Mouse (Mus musculus) hindbrain, postnatal 0 days (tissue): ENCODE measurements around the gene Hivep2. TPM values are rescaled to one million over a fixed set of nuclear protein-coding genes. Genes with fewer than 3 reads are reported as not detected.
A peak's percentile ranks its signal among the peaks of the same experiment; 100 is the strongest.

Experiments
- ATAC-seq: fragments of 200-750 bp; cut with Nextera tagmentation; 2 replicates; pipeline ENCODE4 v1.8.0; 2017; ENCODE audit warnings: mild to moderate bottlenecking, moderate TSS enrichment, moderate library complexity
- DNase-seq: peaks from one replicate; pipeline ENCODE4 v3.0.0-alpha.2; 2015; ENCODE audit warnings: low spot score
- H3K27ac ChIP-seq: fragments of 300-500 bp; sonication (generic); 2 replicates; pipeline ENCODE4 v1.5.1; 2014; ENCODE audit warnings: mild to moderate bottlenecking
- H3K27me3 ChIP-seq: fragments of 300-500 bp; sonication (generic); 2 replicates; pipeline ENCODE4 v1.6.1; 2014; ENCODE audit warnings: low read length, mixed read lengths; ENCODE audit not compliant: insufficient read depth
- H3K36me3 ChIP-seq: fragments of 300-500 bp; sonication (generic); 2 replicates; pipeline ENCODE4 v1.6.1; 2014; ENCODE audit warnings: low read length, mixed read lengths; ENCODE audit not compliant: insufficient read depth
- H3K4me1 ChIP-seq: fragments of 300-500 bp; sonication (generic); 2 replicates; pipeline ENCODE4 v1.6.1; 2014; ENCODE audit warnings: antibody characterized with exemption, low read length, mixed read lengths; ENCODE audit not compliant: insufficient read depth
- H3K4me2 ChIP-seq: fragments of 300-500 bp; sonication (generic); 2 replicates; pipeline ENCODE4 v1.6.1; 2014; ENCODE audit warnings: low read depth, mild to moderate bottlenecking, low read length, moderate library complexity, mixed read lengths
- H3K4me3 ChIP-seq: fragments of 300-500 bp; sonication (generic); 2 replicates; pipeline ENCODE4 v1.5.1; 2014; ENCODE audit warnings: low read length
- H3K9ac ChIP-seq: fragments of 300-500 bp; sonication (generic); replicated peaks from 2 replicates; pipeline ENCODE4 v1.6.1; 2014; ENCODE audit warnings: mild to moderate bottlenecking, low read length, moderate library complexity, mixed read lengths
- H3K9me3 ChIP-seq: fragments of 300-500 bp; sonication (generic); 2 replicates; pipeline ENCODE4 v1.6.1; 2016; ENCODE audit warnings: low read length, mixed read lengths
- CTCF ChIP-seq: IDR thresholded peaks from 2 replicates; pipeline ENCODE4 v1.5.1; 2016; ENCODE audit warnings: antibody characterized with exemption, control low read depth, low read depth
- WGBS: fragments of 180-500 bp; shearing (Covaris S2); extraction: QIAGEN DNeasy Blood & Tissue Kit; methylation state at CpG from one replicate; pipeline ENCODE4 v1.1.7; 2014; 5-methylcytosine and 5-hydroxymethylcytosine counted together
- polyA plus RNA-seq: library from polyadenylated mRNA; unstranded; fragments of >200 nt; fragmentation: Nextera tagmentation; extraction: Ambion mirVana; gene quantifications from 2 replicates; pipeline ENCODE4 v1.2.1, GENCODE M21; 2015
- total RNA-seq: library from RNA; depleted of rRNA; stranded (reverse); fragments of >200 nt; gene quantifications from 2 replicates; pipeline ENCODE4 v1.2.3, GENCODE M21; 2014

Gene Hivep2
- total and polyA plus RNA-seq, 2 experiments from 2014 or later: 13.6 to 43.5 TPM

DNA sequence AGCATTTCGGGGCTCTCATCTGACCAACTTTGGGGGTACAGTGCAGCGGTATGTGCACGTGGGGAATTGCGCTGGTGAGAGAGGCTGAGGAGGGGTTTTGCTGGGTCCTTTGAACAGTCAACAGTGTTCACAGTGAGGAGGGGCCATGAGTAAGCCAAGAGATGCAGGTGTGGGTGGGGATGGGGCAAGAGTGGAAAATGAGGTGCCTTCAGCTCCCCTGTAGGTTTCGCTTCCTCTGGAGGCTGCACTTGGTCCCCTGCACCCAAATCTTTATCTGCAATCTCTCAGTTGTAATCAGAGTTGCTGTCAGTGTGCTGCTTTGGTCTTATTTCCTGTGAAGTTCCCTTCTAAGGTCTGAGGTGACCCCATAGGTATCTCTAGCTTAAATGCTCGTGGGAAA is 27.5 kb downstream of the Hivep2 start:
- H3K27ac ChIP-seq: no peak overlapping the region
- DNase-seq (no peak), ATAC-seq (no peak)
- no peak overlapping the region for H3K4me3 ChIP-seq
- no peak for TF ChIP-seq CTCF
- H3K9me3 ChIP-seq: no peaks in the 10 kb centered on the region
- WGBS: 91% methylated on average over 6 of the region's 6 CpGs
- no peaks in the 10 kb centered on the region for H3K4me1 ChIP-seq
- no peaks in the 10 kb centered on the region for H3K36me3 ChIP-seq
- H3K4me2 ChIP-seq: no peak overlapping the region
- no peak overlapping the region for H3K9ac ChIP-seq
- H3K27me3 ChIP-seq: no peaks in the 10 kb centered on the region

DNA sequence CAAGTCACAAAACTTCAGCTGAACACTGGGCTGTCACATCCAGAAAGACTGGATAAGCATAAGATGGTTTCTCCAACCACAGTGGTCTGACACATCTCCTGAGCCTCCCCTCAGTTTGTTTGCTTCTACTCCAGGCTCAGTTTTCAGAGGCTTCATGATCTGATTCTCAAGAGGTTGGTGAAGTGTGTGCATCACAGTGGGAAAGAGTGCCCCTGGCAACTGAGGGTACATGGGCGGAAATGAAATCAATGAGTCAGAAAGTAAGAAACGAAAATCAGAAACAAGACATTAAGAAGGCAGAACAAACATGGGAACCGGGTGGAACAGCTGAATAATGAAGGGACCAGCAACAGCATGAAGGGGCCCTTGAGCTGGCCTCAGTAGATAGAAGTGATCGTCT is 31.5 kb downstream of the Hivep2 start:
- no peaks in the 10 kb centered on the region for H3K36me3 ChIP-seq
- TF ChIP-seq CTCF: no peak
- no peaks in the 10 kb centered on the region for H3K4me1 ChIP-seq
- ATAC-seq: no peak
- no peaks in the 10 kb centered on the region for H3K9me3 ChIP-seq
- WGBS: 75% methylated on average over 4 of the region's 4 CpGs
- H3K27me3 ChIP-seq: no peaks in the 10 kb centered on the region
- no peak overlapping the region for H3K27ac ChIP-seq
- no peak for DNase-seq
- H3K4me2 ChIP-seq: no peak overlapping the region
- H3K9ac ChIP-seq: no peak overlapping the region
- H3K4me3 ChIP-seq: no peak overlapping the region

DNA sequence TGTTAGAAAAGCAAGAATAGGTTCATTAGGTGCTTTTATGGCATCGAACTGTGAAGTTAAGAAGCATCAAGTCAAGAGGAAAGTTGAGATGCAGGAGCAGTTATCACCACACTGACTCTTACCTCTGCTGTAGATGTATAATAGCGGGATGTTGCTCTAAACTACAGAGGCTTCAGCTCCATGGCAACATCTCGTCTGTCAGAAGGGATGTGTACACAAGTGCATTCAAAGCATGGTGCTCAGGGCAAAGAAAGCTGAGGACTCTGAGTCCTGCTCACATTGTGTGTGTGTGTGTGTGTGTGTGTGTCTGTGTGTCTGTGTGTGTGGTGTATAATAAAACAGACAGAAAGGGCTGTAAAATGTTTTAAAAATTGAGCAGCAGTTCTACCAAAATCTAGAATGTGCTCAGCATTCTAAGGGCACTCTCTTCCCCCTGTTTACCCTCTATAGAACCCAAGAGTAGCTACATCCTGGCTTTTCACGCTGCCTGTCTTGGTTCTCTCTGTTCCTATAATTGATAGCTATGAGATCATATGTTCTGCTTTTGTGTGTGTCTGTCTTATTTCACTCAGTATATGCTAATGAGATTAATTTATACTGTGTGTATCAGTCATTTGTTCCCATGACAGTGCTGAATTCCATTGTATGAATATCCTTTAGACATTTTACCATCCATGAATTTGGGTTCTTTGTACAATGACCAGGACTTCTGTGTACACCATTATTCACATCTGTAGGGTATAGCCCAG is 39.1 kb downstream of the Hivep2 start:
- 50% methylated on average over 4 of the region's 4 CpGs for WGBS
- no peaks in the 10 kb centered on the region for H3K4me1 ChIP-seq
- H3K27ac ChIP-seq: no peak overlapping the region
- no peak for ATAC-seq
- H3K27me3 ChIP-seq: no peaks in the 10 kb centered on the region
- no peaks in the 10 kb centered on the region for H3K9me3 ChIP-seq
- H3K9ac ChIP-seq: no peak overlapping the region
- no peak overlapping the region for H3K4me3 ChIP-seq
- no peak for DNase-seq
- TF ChIP-seq CTCF: no peak
- H3K4me2 ChIP-seq: no peak overlapping the region
- H3K36me3 ChIP-seq: no peaks in the 10 kb centered on the region

DNA sequence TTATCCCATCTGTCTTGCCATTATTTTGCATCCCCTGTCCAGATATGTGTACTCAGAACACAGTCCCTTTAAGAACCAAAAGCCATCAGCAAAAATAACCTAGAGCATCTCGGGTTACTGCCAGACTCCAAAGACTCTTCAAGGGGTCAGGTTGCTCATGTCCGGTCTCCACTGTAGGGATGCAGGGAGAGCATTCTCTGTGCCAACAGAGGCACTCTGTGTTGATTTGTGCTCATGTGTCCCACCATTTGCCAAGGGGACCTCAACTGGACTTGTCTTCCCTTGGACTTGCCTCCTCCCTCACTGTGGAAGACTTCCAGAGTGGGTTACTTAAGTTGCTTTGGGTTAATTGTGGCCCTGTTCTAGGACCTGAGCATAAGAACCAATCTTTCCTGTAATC is 43.8 kb downstream of the Hivep2 start:
- ATAC-seq: no peak
- no peaks in the 10 kb centered on the region for H3K9me3 ChIP-seq
- no peak overlapping the region for H3K4me3 ChIP-seq
- no peaks in the 10 kb centered on the region for H3K36me3 ChIP-seq
- 87% methylated on average over 2 of the region's 2 CpGs for WGBS
- no peaks in the 10 kb centered on the region for H3K27me3 ChIP-seq
- H3K27ac ChIP-seq: no peak overlapping the region
- DNase-seq: no peak
- no peak for TF ChIP-seq CTCF
- H3K4me2 ChIP-seq: no peak overlapping the region
- H3K9ac ChIP-seq: no peak overlapping the region
- no peaks in the 10 kb centered on the region for H3K4me1 ChIP-seq

DNA sequence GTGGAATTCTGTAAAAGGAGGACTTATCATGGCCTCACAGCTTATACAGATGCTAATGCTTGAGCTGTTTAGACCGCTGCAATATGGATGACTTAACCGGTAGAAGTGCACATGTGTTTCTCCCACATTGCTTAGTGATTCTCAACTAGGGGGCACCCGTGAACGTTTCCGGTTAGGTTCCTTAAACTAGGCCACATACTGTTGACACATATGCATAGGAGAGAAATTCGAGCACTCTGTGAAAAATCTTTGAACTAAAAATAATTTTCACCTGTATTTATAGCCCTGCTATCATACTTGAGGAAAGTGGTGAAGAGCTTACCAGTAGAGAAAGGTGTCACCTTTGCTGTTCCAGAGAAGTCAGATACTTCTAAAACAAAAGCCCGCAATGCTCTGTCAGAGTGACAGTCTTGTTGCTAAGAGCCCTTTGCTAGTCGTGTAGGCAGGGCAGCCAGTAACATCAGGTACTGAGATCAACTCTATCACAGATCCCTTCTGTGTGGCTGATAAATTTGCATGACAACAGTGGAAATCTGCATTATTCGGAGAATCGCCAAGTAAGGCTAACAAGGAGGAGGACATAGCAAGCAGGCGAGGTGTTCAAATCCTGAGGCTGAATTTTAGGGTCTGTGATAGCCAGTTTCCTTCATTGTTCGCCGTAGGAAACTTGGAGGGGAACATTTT is 50.6 kb downstream of the Hivep2 start:
- no peak for ATAC-seq
- H3K9me3 ChIP-seq: no peaks in the 10 kb centered on the region
- WGBS: 53% methylated on average over 13 of the region's 13 CpGs
- no peak overlapping the region for H3K4me2 ChIP-seq
- no peaks in the 10 kb centered on the region for H3K27me3 ChIP-seq
- no peaks in the 10 kb centered on the region for H3K36me3 ChIP-seq
- TF ChIP-seq CTCF: no peak; the same call in 1 of the 2 replicates
- DNase-seq: peak; percentile 12
- peaks cover 11% of the 10 kb centered on the region for H3K4me1 ChIP-seq
- H3K9ac ChIP-seq: no peak overlapping the region
- H3K27ac ChIP-seq: no peak overlapping the region
- H3K4me3 ChIP-seq: no peak overlapping the region

DNA sequence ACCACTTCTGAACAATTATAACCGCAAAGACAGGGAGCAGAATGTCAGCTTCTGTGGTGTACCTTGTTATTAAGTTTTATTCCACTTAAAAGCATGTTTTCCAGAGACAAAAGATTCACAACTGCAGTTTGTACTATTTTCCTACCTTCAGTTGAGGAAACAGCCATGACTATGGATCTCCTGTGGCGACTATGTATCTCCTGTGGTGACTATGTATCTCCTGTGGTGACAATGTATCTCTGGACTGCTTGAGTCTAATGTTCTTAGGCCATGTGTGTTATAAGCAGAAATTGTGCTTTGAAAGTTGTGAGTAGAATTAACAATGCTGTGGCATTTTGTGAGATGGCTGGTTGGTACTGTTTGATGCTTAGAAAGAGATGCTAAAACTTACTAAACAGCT is 51.5 kb downstream of the Hivep2 start:
- no peak overlapping the region for H3K9ac ChIP-seq
- H3K4me1 ChIP-seq: peaks cover 11% of the 10 kb centered on the region
- H3K4me3 ChIP-seq: no peak overlapping the region
- ATAC-seq: no peak
- DNase-seq: no peak
- no peak overlapping the region for H3K27ac ChIP-seq
- H3K4me2 ChIP-seq: no peak overlapping the region
- H3K9me3 ChIP-seq: no peaks in the 10 kb centered on the region
- no peaks in the 10 kb centered on the region for H3K27me3 ChIP-seq
- no peak for TF ChIP-seq CTCF
- no peaks in the 10 kb centered on the region for H3K36me3 ChIP-seq
- 57% methylated on average over 2 of the region's 2 CpGs for WGBS
